Mouse (Mus musculus) left cerebral cortex, adult 18-20 months (tissue): ENCODE measurements at regions not wholly inside any gene's neighbourhood (a gene's known extent, or its start where the extent isn't known, plus 50 kb on each side); places are given as distances from the start of the nearest gene placed in this dataset.

Experiments
- DNase-seq, 2 experiments: peaks; one replicate each; pipeline ENCODE4 v3.0.0; 2021 to 2022; ENCODE audit warnings: low spot score in 2 of 2, mixed read lengths in 1 of 2

- no peak for DNase-seq
Measured at GRCm38 (mm10) chr15:51103948-51104347, 2780.8 kb upstream of the Gm7489 start.

DNA sequence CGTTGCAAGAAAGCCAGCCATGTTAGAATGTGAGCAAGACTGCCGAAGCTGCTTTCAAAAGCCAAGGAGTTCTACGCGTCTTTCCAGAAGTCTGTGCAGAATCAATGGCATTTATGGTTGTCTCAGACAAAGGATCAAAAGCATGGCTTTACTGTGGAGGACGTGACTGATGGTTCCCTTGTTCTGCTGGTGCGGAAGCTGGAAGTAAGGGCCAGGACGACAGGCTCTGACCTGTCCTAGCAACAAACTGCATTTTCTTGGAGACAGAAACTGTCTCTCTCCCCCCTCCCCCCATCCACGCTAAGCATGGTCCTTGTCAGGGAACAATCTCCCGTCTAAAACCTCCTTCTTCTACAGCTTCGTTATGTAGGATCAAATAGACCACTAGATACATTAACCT lies 2780.3 kb upstream of the Gm7489 start:
- DNase-seq: no peak

- no peak for DNase-seq
Measured at GRCm38 (mm10) chr15:51104796-51105195, 2779.9 kb upstream of the Gm7489 start.

DNA sequence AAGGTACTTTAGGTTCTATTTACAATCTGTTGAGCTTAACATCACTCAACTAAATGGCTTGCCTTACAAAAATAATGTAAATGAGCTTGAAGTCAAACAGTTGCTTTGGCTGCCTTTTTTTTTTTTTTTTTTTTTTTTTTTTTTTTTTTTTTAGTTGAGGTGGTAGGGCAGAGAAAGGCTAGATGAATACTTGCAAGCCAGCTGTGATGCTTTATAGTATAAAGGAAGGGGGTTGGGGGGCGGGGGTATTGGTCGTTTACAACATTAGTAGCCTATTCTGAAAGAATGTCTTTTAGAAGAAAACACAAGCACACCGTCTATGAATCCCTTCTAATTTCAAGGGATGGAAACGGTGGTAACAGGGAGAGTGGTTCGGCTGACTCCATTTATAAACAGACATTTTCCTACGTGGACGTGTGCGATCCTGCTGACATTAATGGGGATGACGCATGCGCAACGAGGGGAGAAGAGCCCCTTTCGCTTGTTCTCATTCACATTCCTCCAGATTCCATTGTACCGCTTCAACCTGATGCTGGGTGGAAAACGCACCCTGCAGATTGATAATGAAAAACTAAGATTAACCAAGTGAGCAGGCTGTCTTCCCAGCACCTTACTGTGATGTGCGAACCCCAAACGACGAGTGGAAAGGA lies 2779.2 kb upstream of the Gm7489 start:
- DNase-seq: no peak

DNA sequence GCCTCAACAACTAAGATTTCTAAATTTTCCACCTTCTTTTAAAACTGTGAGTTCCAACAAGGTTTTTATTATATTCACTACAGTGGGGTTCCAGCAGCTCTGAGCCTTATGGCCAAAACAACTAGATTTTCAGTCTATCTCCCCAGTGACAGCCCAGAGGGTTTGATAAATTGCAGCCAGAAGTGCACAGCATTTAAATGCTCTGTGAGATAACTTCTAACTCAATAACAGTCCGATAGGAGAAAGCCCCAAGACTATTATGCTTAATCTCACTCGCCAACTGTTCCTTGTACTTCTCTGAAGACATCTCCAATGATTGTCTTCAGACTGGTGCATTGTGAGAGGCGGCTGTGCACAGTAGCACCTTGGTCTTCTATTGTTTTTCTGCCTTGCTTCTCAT lies 2774.5 kb upstream of the Gm7489 start:
- DNase-seq: no peak

GRCm38 (mm10) chr15:51125896-51126295 lies 2758.8 kb upstream of the Gm7489 start:
- DNase-seq: no peak

GRCm38 (mm10) chr15:51131017-51131416 lies 2753.7 kb upstream of the Gm7489 start:
- no peak for DNase-seq

DNA sequence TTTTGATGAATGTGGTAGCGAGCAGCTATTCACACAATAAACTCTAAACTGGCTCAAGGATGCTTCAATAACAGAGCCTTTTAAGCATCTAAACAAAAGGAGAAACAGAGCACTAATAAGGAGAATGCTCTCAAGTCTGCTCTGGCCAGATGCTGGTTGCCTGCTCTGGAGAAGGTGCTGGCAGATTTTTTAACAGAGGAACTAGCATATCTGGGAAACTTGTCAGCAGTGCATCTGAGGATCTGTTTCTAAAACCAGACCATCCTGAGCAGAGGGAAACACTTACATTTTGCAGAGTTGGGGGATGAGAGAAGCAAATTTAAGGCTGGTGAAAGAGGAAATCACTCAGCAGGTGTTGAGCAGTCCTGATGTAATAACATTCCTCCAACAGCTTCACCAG lies 2748.6 kb upstream of the Gm7489 start:
- peak in 1 of 2 experiments; percentile 4 for DNase-seq

GRCm38 (mm10) chr15:51139507-51139906 lies 2745.2 kb upstream of the Gm7489 start:
- peak in 1 of 2 experiments; percentile 31 for DNase-seq

- DNase-seq: no peak
Measured at GRCm38 (mm10) chr15:51173976-51174620, 2710.6 kb upstream of the Gm7489 start.

- no peak for DNase-seq
Measured at GRCm38 (mm10) chr15:51176466-51176865, 2708.2 kb upstream of the Gm7489 start.

DNA sequence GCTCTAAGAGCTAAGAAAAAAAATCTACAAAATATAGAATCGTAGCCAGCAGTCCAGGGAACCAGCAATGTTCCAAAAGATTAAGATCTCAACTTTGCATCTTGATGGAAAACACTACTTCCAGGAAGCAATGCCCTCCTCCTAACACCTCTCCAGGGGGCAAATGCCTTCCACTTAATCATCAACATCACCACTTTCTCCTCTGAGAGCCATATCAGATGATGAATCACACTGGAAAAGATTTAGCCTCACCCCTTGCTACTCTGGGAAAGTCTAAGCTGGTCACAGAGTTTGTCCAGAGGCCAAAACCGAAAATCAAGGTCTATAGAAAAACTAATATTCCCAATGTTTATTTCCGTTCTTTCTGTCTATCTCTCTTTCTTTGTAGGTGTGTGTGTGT lies 2695.6 kb upstream of the Gm7489 start:
- DNase-seq: no peak

DNA sequence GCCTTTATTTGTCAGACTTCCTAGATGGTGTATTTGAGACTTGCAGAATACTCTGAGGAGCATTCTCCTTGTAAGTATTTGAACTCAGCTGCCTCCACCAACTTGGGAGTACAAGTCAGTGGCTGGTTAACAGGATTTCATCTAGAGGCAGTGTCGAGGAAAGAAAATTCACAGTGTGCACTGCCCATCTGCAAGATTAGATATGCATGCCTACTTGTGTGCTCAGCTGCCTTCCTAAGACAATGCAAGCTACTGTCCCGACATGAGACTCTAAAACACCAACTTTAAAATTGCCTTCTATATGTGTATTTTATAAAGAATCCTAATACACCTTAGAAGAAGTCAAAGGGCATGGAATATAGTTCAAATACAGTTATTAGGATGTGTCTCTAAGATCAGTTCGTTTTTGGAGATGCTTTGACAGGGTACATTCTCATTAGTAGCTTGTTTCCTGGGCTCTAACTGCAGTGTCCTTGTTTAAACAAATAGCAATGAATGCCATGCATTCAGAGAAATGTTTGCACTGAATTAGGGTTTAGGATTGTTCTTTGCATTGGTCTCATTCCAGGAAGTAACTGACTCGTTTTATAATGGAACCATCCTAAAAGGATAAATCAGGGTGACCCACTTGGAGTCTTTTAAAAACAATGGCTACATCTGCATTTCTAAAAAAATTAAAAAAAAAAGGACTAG lies 2687.1 kb upstream of the Gm7489 start:
- DNase-seq: no peak

GRCm38 (mm10) chr15:51203351-51203750 lies 2681.4 kb upstream of the Gm7489 start:
- peak in 1 of 2 experiments; percentile 14 for DNase-seq

DNA sequence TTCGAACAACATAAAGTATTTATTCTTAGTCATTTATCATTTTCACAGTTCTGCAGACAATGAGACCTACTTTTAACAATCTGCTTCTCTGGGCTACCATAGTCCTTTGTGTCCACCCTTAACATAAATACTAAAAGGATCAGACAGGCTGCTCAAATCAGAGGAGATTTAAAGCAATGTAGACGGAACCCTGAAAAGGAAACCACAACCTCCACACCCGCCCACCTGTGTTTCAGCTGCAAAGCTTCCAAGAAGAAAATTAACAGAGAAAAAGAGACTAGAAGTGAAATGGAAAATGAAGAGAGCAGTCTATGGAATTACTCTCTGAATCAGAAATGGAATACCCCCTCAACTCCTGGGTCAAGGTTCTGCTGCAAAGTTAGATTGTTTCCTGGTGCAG lies 2678.7 kb upstream of the Gm7489 start:
- DNase-seq: peak; percentile 51 to 78

- no peak for DNase-seq
Measured at GRCm38 (mm10) chr15:51206773-51207172, 2677.9 kb upstream of the Gm7489 start.

DNA sequence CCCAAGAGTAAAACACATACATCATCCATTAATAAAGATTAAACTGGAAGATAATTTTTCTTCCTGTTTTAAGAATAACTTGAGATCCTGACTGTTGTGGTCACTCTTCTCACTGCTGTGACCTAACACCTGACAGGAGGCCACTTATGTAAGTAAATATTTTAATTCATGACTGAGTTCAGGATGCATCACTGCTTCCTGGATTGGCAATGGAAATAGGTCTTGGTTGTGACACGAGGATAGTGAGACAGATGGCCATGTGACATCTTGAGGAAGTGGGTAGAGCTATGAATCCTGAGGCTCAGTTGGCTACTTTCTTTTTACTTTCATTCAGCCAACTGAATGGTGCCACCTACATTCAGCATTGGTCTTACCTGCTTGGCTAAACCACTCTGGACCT lies 2649.8 kb upstream of the Gm7489 start:
- no peak for DNase-seq

GRCm38 (mm10) chr15:51244596-51244995 lies 2640.1 kb upstream of the Gm7489 start:
- no peak for DNase-seq

DNA sequence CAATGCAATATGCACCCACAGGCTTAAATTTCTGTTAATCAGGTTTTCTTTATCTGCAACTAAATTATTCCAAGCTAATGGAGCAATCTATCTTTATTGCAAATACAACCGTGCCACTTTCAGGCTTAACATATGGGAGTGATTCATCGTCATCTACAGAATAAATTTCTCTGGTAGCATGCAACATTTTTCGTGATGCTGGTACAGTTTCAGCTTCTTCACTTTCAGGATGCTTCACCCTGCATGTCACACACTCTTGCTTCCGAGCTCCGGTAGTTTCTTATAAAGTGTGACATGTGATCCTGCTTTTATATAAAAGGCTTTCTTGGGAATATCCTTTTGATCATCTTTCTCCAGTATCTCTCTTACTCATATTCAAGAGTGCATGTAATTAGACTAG lies 2637.4 kb upstream of the Gm7489 start:
- no peak for DNase-seq

DNA sequence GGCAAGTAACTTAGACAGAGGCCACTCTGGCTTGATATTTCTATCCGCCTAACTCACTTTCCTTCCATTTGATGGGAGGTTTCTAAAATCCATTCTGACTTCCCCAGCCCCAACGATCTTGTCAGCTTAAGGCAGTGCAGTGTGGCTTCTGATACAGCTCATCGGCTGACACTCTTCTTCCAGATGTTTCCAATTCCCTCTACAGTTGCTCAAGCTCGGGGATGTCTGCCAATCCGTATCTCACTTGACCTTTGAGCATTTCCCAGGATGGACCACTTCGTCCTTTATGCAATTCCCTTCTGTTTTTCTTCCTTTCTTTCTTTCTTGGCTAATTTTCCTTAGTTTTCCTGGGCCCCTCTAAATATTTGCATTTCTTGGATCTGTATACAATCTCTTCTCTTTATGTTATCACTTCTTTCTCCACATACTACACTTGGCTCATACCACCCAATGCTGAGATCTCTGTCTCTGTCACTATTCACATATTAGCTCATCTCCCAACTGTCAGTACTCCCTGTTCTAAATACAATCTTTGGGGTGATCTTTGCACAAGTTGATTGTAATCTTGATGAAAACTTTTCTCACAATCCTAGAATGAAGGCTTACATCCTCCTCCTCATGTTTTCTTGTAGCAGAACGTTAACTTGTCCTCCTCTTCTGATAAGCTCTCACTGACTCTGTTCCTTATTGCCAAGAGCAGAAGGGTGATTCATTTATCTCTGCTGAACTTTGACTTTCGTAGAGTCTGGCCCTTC lies 2636.5 kb upstream of the Gm7489 start:
- no peak for DNase-seq

DNA sequence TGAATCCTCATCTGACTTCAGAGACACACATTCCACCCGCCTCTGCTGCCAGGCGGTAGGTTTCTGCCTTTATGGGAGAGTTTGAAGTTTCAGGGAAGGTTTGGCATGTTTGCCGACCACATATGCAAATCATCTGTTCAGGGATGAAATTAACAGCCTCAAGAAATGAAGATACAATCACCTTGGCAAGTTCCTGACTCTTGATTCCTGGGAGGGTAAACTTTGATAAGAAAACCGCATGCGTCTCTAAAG lies 2636.0 kb upstream of the Gm7489 start:
- DNase-seq: no peak

DNA sequence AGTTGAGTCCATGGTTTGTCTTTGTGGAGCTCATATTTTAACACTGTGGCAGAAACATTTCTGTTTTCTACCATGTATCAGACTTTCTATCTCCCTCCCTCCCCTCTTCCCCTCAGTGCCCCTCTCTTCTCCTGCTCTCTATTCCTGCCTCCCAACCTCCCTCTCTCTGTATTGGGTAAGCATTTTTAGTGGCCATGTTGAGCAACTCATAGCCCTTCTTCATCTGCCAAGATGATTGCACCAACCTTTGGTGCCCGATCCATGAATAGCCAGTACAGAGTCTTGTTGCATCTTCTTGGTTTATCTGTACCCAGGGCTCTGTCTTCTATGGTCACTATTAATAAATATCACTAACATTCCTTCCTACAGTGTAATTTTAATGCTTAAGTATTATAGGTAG lies 2630.6 kb upstream of the Gm7489 start:
- no peak for DNase-seq
